Mouse (Mus musculus): ENCODE measurements around the gene Taok1. TPM values are rescaled to one million over a fixed set of nuclear protein-coding genes. Genes with fewer than 3 reads are reported as not detected.
"Not testable (repeated sequence)": the region's sequence is repeated elsewhere in the genome, so short reads cannot be mapped to it uniquely, and the experiment has no call there.

Taok1 gene
- polyA plus RNA-seq (2015; fragmentation: Nextera tagmentation; extraction: Ambion mirVana) = 18.4 and 21.4 TPM in 2 replicates

DNA sequence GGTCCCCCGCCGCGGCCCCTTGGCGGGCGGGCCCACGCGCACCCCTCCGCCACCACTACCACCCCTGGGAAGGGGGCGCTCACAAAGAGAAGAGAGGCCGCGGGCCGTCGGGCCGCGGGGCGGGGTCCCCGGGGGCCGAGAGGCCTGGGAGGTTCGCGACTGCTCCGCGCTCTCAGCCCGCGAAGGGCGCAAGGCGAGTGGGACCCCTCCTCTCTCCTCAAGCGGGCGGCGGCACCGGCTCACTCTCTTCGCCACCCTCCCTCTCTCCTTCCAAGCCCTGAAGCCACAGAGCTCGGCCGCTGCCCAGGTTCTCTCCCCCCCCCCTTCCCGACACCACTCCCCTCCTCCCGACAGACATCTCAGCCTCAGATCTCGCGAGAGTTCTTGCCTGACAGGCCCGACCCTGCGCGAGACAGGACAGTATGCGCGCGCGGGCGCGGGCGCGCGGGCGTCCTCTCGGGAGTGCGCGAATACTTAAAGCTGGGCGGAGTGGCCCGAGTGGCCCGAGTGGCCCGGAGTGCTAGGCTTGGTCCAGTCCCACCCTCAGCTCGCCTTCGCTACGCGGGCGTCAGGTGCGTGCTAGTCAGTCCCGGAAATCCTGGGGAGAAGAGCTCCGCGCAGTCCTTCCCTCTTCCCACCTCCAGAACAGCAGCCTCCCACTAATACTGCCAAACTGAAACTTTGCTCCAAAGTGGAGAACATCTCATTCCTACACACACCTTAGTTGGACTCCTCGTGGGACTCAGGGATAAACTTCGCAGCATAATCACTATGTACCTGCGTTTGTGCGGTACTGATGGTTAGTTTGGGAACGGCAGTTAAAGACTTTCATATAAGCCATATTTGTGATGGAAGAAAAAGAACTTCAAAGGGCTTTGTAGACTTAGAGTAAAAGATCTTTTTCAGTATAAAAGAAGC, at the start of gene Taok1:
Gene Taok1 (minus strand): TSS at position 278 of the 918 bp plus-strand sequence.
- Histone ChIP-seq H3K4me1 (ENCODE audit: insufficient read depth, low read depth, low read length) (no peaks in the 10 kb centered on the region), H3K27me3 (replicated peaks; ENCODE audit: insufficient read depth, low read length) (no peaks in the 10 kb centered on the region), H3K27ac (ENCODE audit: low read length) (peak within 1 kb of the TSS; percentile 98), H3K4me3 (ENCODE audit: low read depth, low read length) (peak within 1 kb of the TSS; percentile 99), H3K36me3 (ENCODE audit: insufficient read depth, low read length) (no peaks in the 10 kb centered on the region), H3K4me2 (replicated peaks; ENCODE audit: low read depth, low read length) (peak within 1 kb of the TSS; percentile 64), H3K9me3 (ENCODE audit: low read length) (no peaks in the 10 kb centered on the region), H3K9ac (replicated peaks; ENCODE audit: low read depth) (peak within 1 kb of the TSS; percentile 99)
- WGBS = 1% methylated on average over 40 of the region's 71 CpGs
- peak; percentile 99 for DNase-seq (ENCODE audit: low spot score)
- ATAC-seq = peak; percentile 97
- no peak for TF ChIP-seq EP300 (IDR thresholded peaks at IDR 0.05)
- TF ChIP-seq CTCF (IDR thresholded peaks at IDR 0.05) = no peak

DNA sequence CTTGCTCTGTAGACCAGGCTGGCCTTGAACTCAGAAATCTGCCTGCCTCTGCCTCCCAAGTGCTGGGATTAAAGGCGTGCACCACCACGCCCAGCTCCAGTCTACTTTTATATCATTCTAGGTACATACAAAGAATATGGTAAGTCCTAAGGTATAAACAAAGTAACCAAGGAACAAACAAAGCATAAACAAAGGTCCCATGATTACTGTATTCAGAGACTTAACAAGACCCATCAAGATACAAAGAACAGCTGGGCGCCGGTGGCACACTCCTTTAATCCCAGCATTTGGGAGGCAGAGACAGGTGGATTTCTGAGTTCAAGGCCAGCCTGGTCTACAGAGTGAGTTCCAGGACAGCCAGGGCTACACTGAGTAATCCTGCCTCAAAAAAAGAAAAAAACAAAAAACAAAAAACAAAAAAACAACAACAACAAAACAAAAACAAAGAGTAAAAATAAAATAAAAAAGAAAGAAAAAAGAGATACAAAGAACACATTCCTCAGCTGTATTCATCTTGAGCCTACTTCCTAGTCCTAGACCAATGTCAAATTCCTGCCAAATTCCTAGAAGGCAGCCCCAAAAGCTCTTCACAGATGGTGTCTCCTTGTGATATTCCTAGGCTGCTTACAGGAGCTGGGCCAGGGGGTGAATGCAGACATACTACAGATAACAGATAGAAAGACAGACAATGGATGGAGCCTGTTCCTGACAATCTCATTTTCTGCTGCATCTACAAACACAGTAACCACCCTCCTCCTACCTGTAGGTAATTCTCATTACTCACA, 46.0 kb upstream of the Taok1 start:
- H3K27ac ChIP-seq (ENCODE audit: low read length); H3K9me3 ChIP-seq (ENCODE audit: low read length); H3K36me3 ChIP-seq (ENCODE audit: insufficient read depth, low read length); H3K9ac ChIP-seq (replicated peaks; ENCODE audit: low read depth); H3K27me3 ChIP-seq (replicated peaks; ENCODE audit: insufficient read depth, low read length); H3K4me2 ChIP-seq (replicated peaks; ENCODE audit: low read depth, low read length); DNase-seq (ENCODE audit: low spot score); H3K4me3 ChIP-seq (ENCODE audit: low read depth, low read length); ATAC-seq; H3K4me1 ChIP-seq (ENCODE audit: insufficient read depth, low read depth, low read length): not testable (repeated sequence)
- WGBS = 89% methylated on average over 4 of the region's 4 CpGs

DNA sequence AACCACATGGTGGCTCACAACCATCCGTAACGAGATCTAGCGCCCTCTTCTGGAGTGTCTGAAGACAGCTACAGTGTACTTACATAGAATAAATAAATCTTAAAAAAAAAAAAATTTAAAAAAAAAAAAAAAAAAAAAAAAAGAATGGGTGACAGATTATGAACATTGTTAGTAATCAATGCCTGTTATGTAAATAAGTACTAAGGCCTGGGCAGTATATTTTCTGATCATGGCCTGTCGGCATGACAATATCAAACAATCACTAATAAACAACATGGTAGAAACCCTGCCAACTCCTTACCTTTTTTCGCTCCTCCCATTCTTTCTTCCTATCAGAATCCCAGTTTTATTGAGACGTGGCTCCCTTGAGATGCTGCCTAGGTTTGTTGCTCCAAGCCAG, 44.9 kb upstream of the Taok1 start:
- no peak overlapping the region for H3K4me2 ChIP-seq (replicated peaks; ENCODE audit: low read depth, low read length)
- no peak overlapping the region for H3K4me3 ChIP-seq (ENCODE audit: low read depth, low read length)
- no peak for ATAC-seq
- H3K36me3 ChIP-seq (ENCODE audit: insufficient read depth, low read length) = no peaks in the 10 kb centered on the region
- no peaks in the 10 kb centered on the region for H3K9me3 ChIP-seq (ENCODE audit: low read length)
- no peak for DNase-seq (ENCODE audit: low spot score)
- H3K27me3 ChIP-seq (replicated peaks; ENCODE audit: insufficient read depth, low read length) = no peaks in the 10 kb centered on the region
- TF ChIP-seq EP300 (IDR thresholded peaks at IDR 0.05) (no peak), CTCF (IDR thresholded peaks at IDR 0.05) (no peak)
- H3K27ac ChIP-seq (ENCODE audit: low read length) = no peak overlapping the region
- no peak overlapping the region for H3K9ac ChIP-seq (replicated peaks; ENCODE audit: low read depth)
- no peaks in the 10 kb centered on the region for H3K4me1 ChIP-seq (ENCODE audit: insufficient read depth, low read depth, low read length)
- 58% methylated on average over 6 of the region's 6 CpGs for WGBS

DNA sequence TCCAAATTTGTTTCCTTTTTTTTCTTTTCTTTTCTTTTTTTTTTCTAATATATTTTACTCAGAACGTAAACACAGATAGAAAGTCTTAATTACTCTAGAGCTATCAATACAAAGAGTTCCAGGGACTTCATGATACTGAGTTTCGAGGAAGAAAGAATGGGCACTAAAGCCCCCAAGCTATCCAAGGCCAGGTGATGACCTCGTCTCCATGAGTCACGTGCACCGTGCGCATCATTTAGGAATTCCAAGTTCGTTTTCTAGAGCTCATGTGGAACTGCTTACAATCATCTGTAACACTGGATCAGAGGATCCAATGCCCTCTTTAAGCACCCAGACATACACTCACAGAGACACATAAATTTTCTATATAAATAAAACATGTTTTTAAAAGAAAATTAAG, 41.3 kb upstream of the Taok1 start:
- Histone ChIP-seq H3K27me3 (replicated peaks; ENCODE audit: insufficient read depth, low read length) (no peaks in the 10 kb centered on the region), H3K27ac (ENCODE audit: low read length) (no peak overlapping the region), H3K4me2 (replicated peaks; ENCODE audit: low read depth, low read length) (no peak overlapping the region), H3K9me3 (ENCODE audit: low read length) (no peaks in the 10 kb centered on the region), H3K4me1 (ENCODE audit: insufficient read depth, low read depth, low read length) (no peaks in the 10 kb centered on the region), H3K36me3 (ENCODE audit: insufficient read depth, low read length) (no peaks in the 10 kb centered on the region), H3K4me3 (ENCODE audit: low read depth, low read length) (no peak overlapping the region), H3K9ac (replicated peaks; ENCODE audit: low read depth) (no peak overlapping the region)
- TF ChIP-seq EP300 (IDR thresholded peaks at IDR 0.05) = no peak
- no peak for TF ChIP-seq CTCF (IDR thresholded peaks at IDR 0.05)
- no peak for ATAC-seq
- DNase-seq (ENCODE audit: low spot score) = no peak
- WGBS = 70% methylated on average over 7 of the region's 7 CpGs

DNA sequence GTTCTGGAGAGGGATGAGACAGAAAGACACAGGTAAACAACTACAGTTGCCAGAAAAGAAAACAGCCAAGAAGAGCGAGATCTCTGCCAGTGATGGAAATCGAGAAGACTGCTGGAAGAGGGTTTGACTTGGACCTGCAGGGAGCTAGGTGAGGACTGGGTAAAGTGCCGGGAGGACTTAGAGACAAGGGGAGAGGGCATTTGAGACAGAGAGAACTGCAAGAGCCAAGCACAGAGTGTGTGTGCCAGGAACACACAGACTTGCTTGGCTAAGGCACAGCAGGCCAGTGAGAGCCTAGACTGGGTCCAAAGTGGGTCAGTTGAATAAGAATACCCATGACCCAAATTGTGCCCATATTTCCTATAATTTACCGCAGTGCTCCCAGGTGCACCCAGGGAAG, 37.9 kb upstream of the Taok1 start:
- Histone ChIP-seq H3K4me1 (ENCODE audit: insufficient read depth, low read depth, low read length) (no peaks in the 10 kb centered on the region), H3K4me3 (ENCODE audit: low read depth, low read length) (no peak overlapping the region), H3K9me3 (ENCODE audit: low read length) (no peaks in the 10 kb centered on the region), H3K27ac (ENCODE audit: low read length) (no peak overlapping the region), H3K9ac (replicated peaks; ENCODE audit: low read depth) (no peak overlapping the region), H3K27me3 (replicated peaks; ENCODE audit: insufficient read depth, low read length) (no peaks in the 10 kb centered on the region), H3K36me3 (ENCODE audit: insufficient read depth, low read length) (no peaks in the 10 kb centered on the region), H3K4me2 (replicated peaks; ENCODE audit: low read depth, low read length) (no peak overlapping the region)
- DNase-seq (ENCODE audit: low spot score) (no peak), ATAC-seq (no peak)
- WGBS = 87% methylated on average over 4 of the region's 4 CpGs
- no peak for TF ChIP-seq CTCF (IDR thresholded peaks at IDR 0.05)
- no peak for TF ChIP-seq EP300 (IDR thresholded peaks at IDR 0.05)

DNA sequence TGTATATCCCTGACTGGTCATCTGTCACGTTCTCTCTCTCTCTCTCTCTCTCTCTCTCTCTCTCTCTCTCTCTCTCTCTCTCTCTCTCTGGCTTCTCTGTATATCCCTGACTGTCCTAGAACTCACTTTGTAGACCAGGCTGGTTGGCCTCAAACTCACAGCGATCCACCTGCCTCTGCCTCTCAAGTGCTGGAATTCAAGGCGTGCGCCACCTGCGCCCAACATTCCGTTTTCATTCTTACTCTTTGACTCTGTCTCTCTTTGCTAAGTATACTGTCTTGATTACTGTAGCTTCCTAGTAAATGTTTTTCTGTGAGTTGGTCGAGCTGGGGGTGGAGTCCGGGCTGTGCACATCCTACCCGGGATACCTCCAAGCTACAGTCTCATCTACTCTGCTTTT, 33.8 kb upstream of the Taok1 start:
- H3K36me3 ChIP-seq (ENCODE audit: insufficient read depth, low read length) = no peaks in the 10 kb centered on the region
- WGBS = 70% methylated on average over 9 of the region's 9 CpGs
- no peak for TF ChIP-seq CTCF (IDR thresholded peaks at IDR 0.05)
- TF ChIP-seq EP300 (IDR thresholded peaks at IDR 0.05) = no peak

More for the DNA sequence above, 33.8 kb upstream of the Taok1 start:
- Histone ChIP-seq H3K27me3 (replicated peaks; ENCODE audit: insufficient read depth, low read length) (no peaks in the 10 kb centered on the region), H3K9ac (replicated peaks; ENCODE audit: low read depth) (no peak overlapping the region), H3K4me1 (ENCODE audit: insufficient read depth, low read depth, low read length) (no peaks in the 10 kb centered on the region), H3K4me2 (replicated peaks; ENCODE audit: low read depth, low read length) (no peak overlapping the region), H3K27ac (ENCODE audit: low read length) (no peak overlapping the region), H3K9me3 (ENCODE audit: low read length) (no peaks in the 10 kb centered on the region), H3K4me3 (ENCODE audit: low read depth, low read length) (no peak overlapping the region)
- DNase-seq (ENCODE audit: low spot score) (no peak), ATAC-seq (no peak)

All from lung, postnatal 0 days (tissue).